Mouse (Mus musculus): ENCODE measurements around the gene Nlgn2.
A peak's percentile ranks its signal among the peaks of the same experiment; 100 is the strongest.
"Not testable (repeated sequence)": the region's sequence is repeated elsewhere in the genome, so short reads cannot be mapped to it uniquely, and the experiment has no call there.

Nlgn2 gene

GRCm38 (mm10) chr11:69864138-69864860, 26.7 kb upstream of the Nlgn2 start:
- no peak for DNase-seq (ENCODE audit: low read depth, low spot score)

GRCm38 (mm10) chr11:69863729-69864128, 26.1 kb upstream of the Nlgn2 start:
- DNase-seq (ENCODE audit: low read depth, low spot score): not testable (repeated sequence)

- no peak for DNase-seq (ENCODE audit: low read depth, low spot score)
Observed at GRCm38 (mm10) chr11:69858113-69858998, 20.8 kb upstream of the Nlgn2 start, which contains the start of gene Tnk1. TSS of gene Tnk1 (minus strand) at chr11:69858730.

- DNase-seq (ENCODE audit: low read depth, low spot score): no peak
Observed at GRCm38 (mm10) chr11:69855347-69855746, 17.8 kb upstream of the Nlgn2 start.

- DNase-seq (ENCODE audit: low read depth, low spot score): no peak
Observed at GRCm38 (mm10) chr11:69854680-69855079, 17.1 kb upstream of the Nlgn2 start.

- no peak for DNase-seq (ENCODE audit: low read depth, low spot score)
Observed at GRCm38 (mm10) chr11:69853994-69854393, 16.4 kb upstream of the Nlgn2 start.

GRCm38 (mm10) chr11:69850754-69851153, 13.2 kb upstream of the Nlgn2 start:
- no peak for DNase-seq (ENCODE audit: low read depth, low spot score)

- DNase-seq (ENCODE audit: low read depth, low spot score): no peak
Observed at GRCm38 (mm10) chr11:69849884-69850283, 12.3 kb upstream of the Nlgn2 start.

- no peak for DNase-seq (ENCODE audit: low read depth, low spot score)
Observed at GRCm38 (mm10) chr11:69849128-69849527, 11.5 kb upstream of the Nlgn2 start.

GRCm38 (mm10) chr11:69848021-69848420, 10.4 kb upstream of the Nlgn2 start:
- DNase-seq (ENCODE audit: low read depth, low spot score): no peak

- no peak for DNase-seq (ENCODE audit: low read depth, low spot score)
Observed at GRCm38 (mm10) chr11:69846738-69847688, 9.4 kb upstream of the Nlgn2 start.

- peak; percentile 95 for DNase-seq (ENCODE audit: low read depth, low spot score)
Observed at GRCm38 (mm10) chr11:69846198-69846680, 8.7 kb upstream of the Nlgn2 start, which contains the start of gene Plscr3. TSS of gene Plscr3 (plus strand) at chr11:69846376.

GRCm38 (mm10) chr11:69838714-69839104, 1.1 kb upstream of the Nlgn2 start:
- DNase-seq (ENCODE audit: low read depth, low spot score): no peak

GRCm38 (mm10) chr11:69837952-69838713, 549 bp upstream of the Nlgn2 start, which contains the start of gene Tmem256:
TSS of gene Tmem256 (plus strand) at chr11:69838514.
- peak; percentile 97 for DNase-seq (ENCODE audit: low read depth, low spot score)

- peak; percentile 41 for DNase-seq (ENCODE audit: low read depth, low spot score)
Observed at GRCm38 (mm10) chr11:69836703-69837576, 644 bp downstream of the Nlgn2 start.

GRCm38 (mm10) chr11:69835966-69836335, 1.6 kb downstream of the Nlgn2 start:
- DNase-seq (ENCODE audit: low read depth, low spot score): no peak

- peak; percentile 45 for DNase-seq (ENCODE audit: low read depth, low spot score)
Observed at GRCm38 (mm10) chr11:69835326-69835965, 2.1 kb downstream of the Nlgn2 start.

GRCm38 (mm10) chr11:69834001-69834549, 3.5 kb downstream of the Nlgn2 start:
- DNase-seq (ENCODE audit: low read depth, low spot score): no peak

GRCm38 (mm10) chr11:69833554-69833953, 4.0 kb downstream of the Nlgn2 start:
- DNase-seq (ENCODE audit: low read depth, low spot score): no peak
